Mouse (Mus musculus) adrenal gland, adult 8-10 months (tissue): ENCODE measurements around the gene Pfdn4. TPM values are rescaled to one million over a fixed set of nuclear protein-coding genes. Genes with fewer than 3 reads are reported as not detected.

ENCODE experiments used
- DNase-seq: peaks from one replicate; pipeline ENCODE4 v3.0.0; 2022
- total RNA-seq, 4 experiments: library from RNA; stranded (reverse); gene quantifications; 2 replicates each; pipeline ENCODE4 v1.2.4; 2022

The Pfdn4 gene
- total RNA-seq, 4 experiments from 2014 or later = 12.5 to 19.9 (median 17.5) TPM

GRCm38 (mm10) chr2:170498011-170498410 is 1.8 kb downstream of the Pfdn4 start:
- no peak for DNase-seq

GRCm38 (mm10) chr2:170503343-170503742 is 7.1 kb downstream of the Pfdn4 start:
- DNase-seq = no peak

- DNase-seq = no peak
Observed at GRCm38 (mm10) chr2:170503983-170504382, 7.8 kb downstream of the Pfdn4 start.

- DNase-seq = peak; percentile 53
Observed at GRCm38 (mm10) chr2:170507734-170508133, 11.5 kb downstream of the Pfdn4 start.

GRCm38 (mm10) chr2:170508821-170509220 is 12.6 kb downstream of the Pfdn4 start:
- DNase-seq = peak; percentile 77

- peak; percentile 79 for DNase-seq
Observed at GRCm38 (mm10) chr2:170511073-170511891, 15.1 kb downstream of the Pfdn4 start.

- DNase-seq = no peak
Observed at GRCm38 (mm10) chr2:170513756-170514155, 17.5 kb downstream of the Pfdn4 start.

GRCm38 (mm10) chr2:170520321-170520971 is 24.2 kb downstream of the Pfdn4 start:
- DNase-seq = no peak

- DNase-seq = no peak
Observed at GRCm38 (mm10) chr2:170526513-170526912, 30.3 kb downstream of the Pfdn4 start.

GRCm38 (mm10) chr2:170528061-170528460 is 31.8 kb downstream of the Pfdn4 start:
- no peak for DNase-seq

GRCm38 (mm10) chr2:170529766-170530165 is 33.5 kb downstream of the Pfdn4 start:
- no peak for DNase-seq

GRCm38 (mm10) chr2:170530256-170530655 is 34.0 kb downstream of the Pfdn4 start:
- DNase-seq = no peak

- no peak for DNase-seq
Observed at GRCm38 (mm10) chr2:170534116-170534802, 38.0 kb downstream of the Pfdn4 start.

GRCm38 (mm10) chr2:170534803-170535174 is 38.6 kb downstream of the Pfdn4 start:
- no peak for DNase-seq

GRCm38 (mm10) chr2:170535841-170536240 is 39.6 kb downstream of the Pfdn4 start:
- DNase-seq = no peak

- DNase-seq = no peak
Observed at GRCm38 (mm10) chr2:170539211-170539610, 43.0 kb downstream of the Pfdn4 start.

- no peak for DNase-seq
Observed at GRCm38 (mm10) chr2:170543625-170544024, 47.4 kb downstream of the Pfdn4 start.

- no peak for DNase-seq
Observed at GRCm38 (mm10) chr2:170544159-170544558, 47.9 kb downstream of the Pfdn4 start.

GRCm38 (mm10) chr2:170544950-170545349 is 48.7 kb downstream of the Pfdn4 start:
- no peak for DNase-seq

- DNase-seq = no peak
Observed at GRCm38 (mm10) chr2:170545745-170546144, 49.5 kb downstream of the Pfdn4 start.

GRCm38 (mm10) chr2:170547526-170547925 is 51.3 kb downstream of the Pfdn4 start:
- DNase-seq = no peak

- no peak for DNase-seq
Observed at GRCm38 (mm10) chr2:170548046-170548445, 51.8 kb downstream of the Pfdn4 start.

- no peak for DNase-seq
Observed at GRCm38 (mm10) chr2:170549146-170549545, 52.9 kb downstream of the Pfdn4 start.
